Mouse (Mus musculus): ENCODE data around the gene Rhog. TPM values are rescaled to one million over a fixed set of nuclear protein-coding genes. Genes with fewer than 3 reads are reported as not detected.

The Rhog gene
- polyA plus RNA-seq, 1 experiment = 11.2 TPM

DNA sequence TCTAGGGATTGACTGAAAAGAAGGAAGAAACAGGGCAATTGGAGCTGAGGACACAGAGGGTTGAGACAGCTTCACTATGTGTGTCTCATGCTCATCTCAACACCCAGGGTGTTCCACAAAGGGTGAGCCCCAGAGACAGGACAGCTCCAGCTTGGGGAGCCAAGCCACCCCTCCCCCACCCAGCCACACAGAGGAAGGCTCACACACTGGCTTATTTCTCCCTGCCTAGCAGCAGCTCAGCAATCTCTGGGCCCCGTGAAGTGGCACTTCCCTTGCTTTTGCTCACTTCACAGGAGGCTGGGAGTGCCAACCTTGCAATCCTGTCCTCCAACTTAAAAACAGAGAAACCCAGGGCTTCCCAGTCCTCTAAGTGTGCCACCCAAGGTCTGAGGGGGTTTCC lies 10.1 kb downstream of the Rhog start:
- peak overlapping the region; percentile 52; the same call in 1 of the 2 replicates for H3K27ac ChIP-seq (ENCODE audit: control insufficient read depth, insufficient read depth, low read depth, low read length)
- no peaks in the 10 kb centered on the region for H3K36me3 ChIP-seq (ENCODE audit: control insufficient read depth, insufficient read depth, low read length)
- peaks cover 24% of the 10 kb centered on the region for H3K4me1 ChIP-seq (ENCODE audit: control insufficient read depth, insufficient read depth, low read length)
- no peaks in the 10 kb centered on the region for H3K27me3 ChIP-seq (ENCODE audit: control insufficient read depth, insufficient read depth, low read length)
- no peak for TF ChIP-seq POLR2A (IDR thresholded peaks at IDR 0.05; ENCODE audit: control insufficient read depth, low read depth, low read length)
- TF ChIP-seq CTCF (IDR thresholded peaks at IDR 0.05; ENCODE audit: control insufficient read depth, insufficient read depth, insufficient replicate concordance, low read depth, low read length) = no peak
- H3K4me3 ChIP-seq (ENCODE audit: control insufficient read depth, low read depth, low read length) = no peak overlapping the region

- H3K27me3 ChIP-seq (ENCODE audit: control insufficient read depth, insufficient read depth, low read length) = no peaks in the 10 kb centered on the region
- H3K4me3 ChIP-seq (ENCODE audit: control insufficient read depth, low read depth, low read length) = no peak overlapping the region
- peak overlapping the region; percentile 52 for H3K27ac ChIP-seq (ENCODE audit: control insufficient read depth, insufficient read depth, low read depth, low read length)
- no peaks in the 10 kb centered on the region for H3K36me3 ChIP-seq (ENCODE audit: control insufficient read depth, insufficient read depth, low read length)
- H3K4me1 ChIP-seq (ENCODE audit: control insufficient read depth, insufficient read depth, low read length) = peaks cover 24% of the 10 kb centered on the region
- TF ChIP-seq POLR2A (IDR thresholded peaks at IDR 0.05; ENCODE audit: control insufficient read depth, low read depth, low read length) = no peak
- no peak for TF ChIP-seq CTCF (IDR thresholded peaks at IDR 0.05; ENCODE audit: control insufficient read depth, insufficient read depth, insufficient replicate concordance, low read depth, low read length)
Observed at GRCm38 (mm10) chr7:102244782-102245535, 10.9 kb downstream of the Rhog start.

DNA sequence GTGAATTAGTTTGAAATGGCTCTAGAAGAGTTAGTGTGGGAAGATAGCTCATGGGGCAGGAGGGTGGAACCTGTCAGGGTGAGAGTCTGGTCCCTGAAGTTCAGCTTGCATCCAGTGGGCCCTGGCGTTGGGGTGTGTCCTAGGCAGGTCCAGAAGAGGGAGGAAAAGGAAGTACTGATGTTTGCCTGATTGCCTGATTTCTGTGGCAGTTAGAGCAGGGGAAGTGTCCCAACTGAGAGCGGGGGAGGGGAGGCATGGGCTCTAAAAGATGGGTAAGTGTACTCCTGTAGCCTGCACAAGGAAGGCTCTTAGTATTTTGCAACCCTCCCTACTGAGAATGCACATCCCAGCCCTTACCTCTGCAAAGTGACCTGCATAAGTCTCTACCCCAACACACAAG lies 12.0 kb downstream of the Rhog start:
- no peaks in the 10 kb centered on the region for H3K36me3 ChIP-seq (ENCODE audit: control insufficient read depth, insufficient read depth, low read length)
- TF ChIP-seq CTCF (IDR thresholded peaks at IDR 0.05; ENCODE audit: control insufficient read depth, insufficient read depth, insufficient replicate concordance, low read depth, low read length) = no peak
- H3K4me3 ChIP-seq (ENCODE audit: control insufficient read depth, low read depth, low read length) = no peak overlapping the region
- no peak overlapping the region for H3K27ac ChIP-seq (ENCODE audit: control insufficient read depth, insufficient read depth, low read depth, low read length)
- peaks cover 22% of the 10 kb centered on the region for H3K4me1 ChIP-seq (ENCODE audit: control insufficient read depth, insufficient read depth, low read length)
- no peaks in the 10 kb centered on the region for H3K27me3 ChIP-seq (ENCODE audit: control insufficient read depth, insufficient read depth, low read length)

DNA sequence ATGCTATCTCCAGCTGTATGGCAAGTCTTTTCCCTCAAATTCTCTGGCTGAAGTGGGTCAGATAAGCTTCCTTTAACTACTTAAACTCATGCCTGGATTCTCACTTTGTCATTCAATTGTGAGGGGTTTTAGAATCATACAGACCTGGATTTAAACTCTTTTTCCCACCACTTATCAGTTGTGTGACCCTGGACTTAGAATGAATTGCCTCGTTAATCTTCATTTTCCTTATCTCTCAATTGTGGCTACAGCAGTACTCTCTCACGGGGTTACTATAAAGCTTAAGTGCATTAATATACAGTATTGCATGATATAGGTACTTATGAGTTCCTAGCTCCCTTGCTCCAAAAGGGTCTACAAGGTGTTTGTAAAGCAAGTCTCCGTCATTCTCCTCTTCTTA lies 12.9 kb downstream of the Rhog start:
- Histone ChIP-seq H3K4me1 (ENCODE audit: control insufficient read depth, insufficient read depth, low read length) (peaks cover 15% of the 10 kb centered on the region), H3K27me3 (ENCODE audit: control insufficient read depth, insufficient read depth, low read length) (no peaks in the 10 kb centered on the region), H3K36me3 (ENCODE audit: control insufficient read depth, insufficient read depth, low read length) (no peaks in the 10 kb centered on the region), H3K4me3 (ENCODE audit: control insufficient read depth, low read depth, low read length) (no peak overlapping the region), H3K27ac (ENCODE audit: control insufficient read depth, insufficient read depth, low read depth, low read length) (no peak overlapping the region)
- TF ChIP-seq CTCF (IDR thresholded peaks at IDR 0.05; ENCODE audit: control insufficient read depth, insufficient read depth, insufficient replicate concordance, low read depth, low read length) (no peak), POLR2A (IDR thresholded peaks at IDR 0.05; ENCODE audit: control insufficient read depth, low read depth, low read length) (no peak)

DNA sequence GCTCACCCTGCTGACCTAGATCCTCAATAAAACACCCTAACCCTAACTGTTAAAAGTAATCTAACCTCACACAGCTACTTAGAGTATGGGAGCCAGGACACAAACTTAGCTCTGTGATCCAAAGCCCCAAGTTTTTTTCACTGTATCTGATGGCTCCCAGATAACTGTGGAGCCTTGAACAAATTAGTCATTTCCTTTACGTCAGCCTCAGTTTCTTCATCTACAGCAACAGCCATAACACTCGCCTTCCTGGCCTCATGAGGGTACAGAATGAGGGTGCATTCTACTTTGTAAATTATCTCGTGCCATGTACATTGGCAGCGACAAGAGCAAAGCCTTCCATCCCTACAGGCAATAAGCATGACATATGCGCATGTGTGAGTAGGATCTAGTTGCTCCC lies 13.5 kb downstream of the Rhog start:
- Histone ChIP-seq H3K4me3 (ENCODE audit: control insufficient read depth, low read depth, low read length) (no peak overlapping the region), H3K27me3 (ENCODE audit: control insufficient read depth, insufficient read depth, low read length) (no peaks in the 10 kb centered on the region), H3K4me1 (ENCODE audit: control insufficient read depth, insufficient read depth, low read length) (peaks cover 13% of the 10 kb centered on the region), H3K36me3 (ENCODE audit: control insufficient read depth, insufficient read depth, low read length) (no peaks in the 10 kb centered on the region), H3K27ac (ENCODE audit: control insufficient read depth, insufficient read depth, low read depth, low read length) (no peak overlapping the region)
- TF ChIP-seq POLR2A (IDR thresholded peaks at IDR 0.05; ENCODE audit: control insufficient read depth, low read depth, low read length) (no peak), CTCF (IDR thresholded peaks at IDR 0.05; ENCODE audit: control insufficient read depth, insufficient read depth, insufficient replicate concordance, low read depth, low read length) (no peak)

DNA sequence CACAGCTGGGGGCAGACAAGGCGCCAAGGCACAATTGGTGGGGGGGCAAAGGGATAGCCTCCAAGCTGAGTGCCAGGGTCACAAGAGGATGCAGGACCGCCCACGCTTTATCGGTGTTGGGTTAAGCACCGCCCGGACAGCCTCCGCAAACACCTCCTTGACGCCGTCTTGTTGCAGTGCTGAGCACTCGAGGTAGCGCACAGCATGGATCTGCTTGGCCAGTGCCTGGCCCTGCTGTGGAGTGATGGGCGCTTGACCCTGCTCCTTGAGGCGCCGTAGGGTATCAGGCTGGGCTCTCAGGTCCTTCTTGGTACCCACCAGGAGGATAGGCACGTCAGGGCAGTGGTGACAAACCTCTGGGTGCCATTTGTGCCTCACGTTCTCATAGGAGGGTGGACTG lies 16.3 kb downstream of the Rhog start:
- peaks cover 9% of the 10 kb centered on the region for H3K4me1 ChIP-seq (ENCODE audit: control insufficient read depth, insufficient read depth, low read length)
- no peak overlapping the region for H3K4me3 ChIP-seq (ENCODE audit: control insufficient read depth, low read depth, low read length)
- no peaks in the 10 kb centered on the region for H3K36me3 ChIP-seq (ENCODE audit: control insufficient read depth, insufficient read depth, low read length)
- TF ChIP-seq POLR2A (IDR thresholded peaks at IDR 0.05; ENCODE audit: control insufficient read depth, low read depth, low read length) (no peak), CTCF (IDR thresholded peaks at IDR 0.05; ENCODE audit: control insufficient read depth, insufficient read depth, insufficient replicate concordance, low read depth, low read length) (no peak)
- no peak overlapping the region for H3K27ac ChIP-seq (ENCODE audit: control insufficient read depth, insufficient read depth, low read depth, low read length)
- no peaks in the 10 kb centered on the region for H3K27me3 ChIP-seq (ENCODE audit: control insufficient read depth, insufficient read depth, low read length)

DNA sequence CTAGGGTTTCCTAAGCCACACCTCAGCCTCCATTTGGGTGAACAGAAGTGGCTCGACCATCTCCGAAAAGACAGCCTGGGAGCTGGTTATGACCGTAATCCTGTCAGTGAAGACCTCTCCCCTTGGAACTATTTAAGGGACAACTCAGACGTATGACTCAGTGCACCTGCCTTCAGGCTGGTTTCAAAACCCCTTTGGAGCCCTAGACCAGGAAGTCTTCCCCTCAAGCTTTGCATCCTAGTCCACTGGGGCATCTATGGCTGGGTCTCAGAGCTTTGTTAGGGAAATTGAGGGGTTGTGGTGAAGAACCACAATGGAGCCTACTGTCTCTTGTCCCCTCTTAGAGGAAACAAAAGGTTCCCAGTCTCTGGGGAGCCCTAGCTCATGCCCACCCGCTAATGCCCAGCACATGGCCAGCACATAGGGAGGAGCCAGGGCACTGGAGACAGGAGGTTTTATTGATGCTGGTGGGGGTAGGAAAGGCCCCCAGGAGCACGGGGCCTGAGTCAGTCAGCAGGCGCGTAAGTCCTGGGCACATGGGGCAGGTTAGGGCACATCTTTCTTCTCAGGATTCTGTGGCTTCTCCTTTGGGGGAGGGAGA lies 17.1 kb downstream of the Rhog start:
- Histone ChIP-seq H3K4me3 (ENCODE audit: control insufficient read depth, low read depth, low read length) (no peak overlapping the region), H3K36me3 (ENCODE audit: control insufficient read depth, insufficient read depth, low read length) (no peaks in the 10 kb centered on the region), H3K27ac (ENCODE audit: control insufficient read depth, insufficient read depth, low read depth, low read length) (no peak overlapping the region), H3K4me1 (ENCODE audit: control insufficient read depth, insufficient read depth, low read length) (peaks cover 5% of the 10 kb centered on the region), H3K27me3 (ENCODE audit: control insufficient read depth, insufficient read depth, low read length) (no peaks in the 10 kb centered on the region)
- no peak for TF ChIP-seq POLR2A (IDR thresholded peaks at IDR 0.05; ENCODE audit: control insufficient read depth, low read depth, low read length)
- TF ChIP-seq CTCF (IDR thresholded peaks at IDR 0.05; ENCODE audit: control insufficient read depth, insufficient read depth, insufficient replicate concordance, low read depth, low read length) = no peak

Measured in testis, adult 2 months (tissue).